Mouse (Mus musculus) cortical plate, adult 2 months (tissue): Measurements from ENCODE around the gene Znhit3. TPM values are rescaled to one million over a fixed set of nuclear protein-coding genes. Genes with fewer than 3 reads are reported as not detected.

ENCODE experiments used
- H3K27ac ChIP-seq: fragments of 200-500 bp; 2 replicates; pipeline ENCODE4 v1.5.1; 2012; ENCODE audit warnings: low read length, control low read depth, inconsistent platforms; ENCODE audit not compliant: insufficient read depth
- H3K4me1 ChIP-seq: fragments of 200-500 bp; 2 replicates; pipeline ENCODE4 v1.6.1; 2011; ENCODE audit warnings: low read length; ENCODE audit not compliant: control insufficient read depth, insufficient read depth
- H3K4me3 ChIP-seq: fragments of 200-500 bp; 2 replicates; pipeline ENCODE4 v1.5.1; 2011; ENCODE audit warnings: mild to moderate bottlenecking, low read length, control low read depth; ENCODE audit not compliant: insufficient read depth
- CTCF ChIP-seq: fragments of 200-500 bp; IDR thresholded peaks from 2 replicates; pipeline ENCODE4 v1.5.1; 2011; ENCODE audit warnings: mild to moderate bottlenecking, control low read depth, low read length; ENCODE audit not compliant: insufficient read depth; ENCODE audit errors: extremely low read depth
- POLR2A ChIP-seq: fragments of 200-500 bp; IDR thresholded peaks from 2 replicates; pipeline ENCODE4 v1.6.1; 2011; ENCODE audit warnings: mild to moderate bottlenecking, low read length, control low read depth; ENCODE audit not compliant: insufficient read depth; ENCODE audit errors: extremely low read depth
- polyA plus RNA-seq: library from polyadenylated mRNA; depleted of rRNA; stranded (reverse); fragments of >200 nt; gene quantifications from 2 replicates; pipeline ENCODE4 v1.2.3, GENCODE M21; 2012

Gene Znhit3
- polyA plus RNA-seq, 1 experiment = 47.6 TPM

GRCm38 (mm10) chr11:84957591-84958270 lies 41.6 kb upstream of the Znhit3 start, which contains the start of gene Car4:
Gene Car4 (plus strand): TSS chr11:84957786.
- H3K4me1 ChIP-seq = no peaks in the 10 kb centered on the region
- peak within 1 kb of the TSS; percentile 74 for H3K27ac ChIP-seq
- TF ChIP-seq CTCF = no peak
- TF ChIP-seq POLR2A = peak; percentile 76

GRCm38 (mm10) chr11:84957171-84957570 lies 41.0 kb upstream of the Znhit3 start:
- TF ChIP-seq POLR2A (no peak), CTCF (no peak)
- Histone ChIP-seq H3K27ac (no peak overlapping the region), H3K4me3 (peak overlapping the region; percentile 71), H3K4me1 (no peaks in the 10 kb centered on the region)

More at GRCm38 (mm10) chr11:84957591-84958270, 41.6 kb upstream of the Znhit3 start, which contains the start of gene Car4:
- H3K4me3 ChIP-seq = peak within 1 kb of the TSS; percentile 71

- Histone ChIP-seq H3K27ac (no peak overlapping the region), H3K4me3 (no peak overlapping the region), H3K4me1 (no peaks in the 10 kb centered on the region)
- TF ChIP-seq POLR2A = no peak
- TF ChIP-seq CTCF = no peak
Measured at GRCm38 (mm10) chr11:84956400-84956799, 40.2 kb upstream of the Znhit3 start.

DNA sequence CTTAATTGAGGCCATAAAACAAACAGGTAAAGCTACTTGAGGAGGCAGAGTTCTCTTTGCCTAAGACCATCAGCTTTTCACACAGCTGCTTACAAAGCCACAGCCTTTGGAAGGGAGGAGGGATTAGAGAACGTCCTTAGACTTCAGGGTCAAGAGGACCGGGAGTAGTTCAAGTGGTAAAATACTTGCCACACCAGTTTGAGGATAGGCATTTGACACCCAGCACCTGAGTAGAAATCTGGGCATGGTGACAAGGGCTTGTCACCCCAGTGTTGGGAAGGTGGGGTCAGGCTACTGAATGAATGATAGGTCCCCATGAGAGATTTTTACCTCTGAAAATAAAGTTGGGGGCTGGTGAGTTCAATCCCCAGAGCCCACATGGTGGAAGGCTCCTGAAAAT lies 36.4 kb upstream of the Znhit3 start:
- no peak overlapping the region for H3K27ac ChIP-seq
- H3K4me1 ChIP-seq = no peaks in the 10 kb centered on the region
- TF ChIP-seq CTCF (no peak), POLR2A (no peak)
- H3K4me3 ChIP-seq = no peak overlapping the region

GRCm38 (mm10) chr11:84948526-84948925 lies 32.4 kb upstream of the Znhit3 start:
- no peak overlapping the region for H3K27ac ChIP-seq
- no peak overlapping the region for H3K4me3 ChIP-seq
- no peak for TF ChIP-seq POLR2A
- no peak for TF ChIP-seq CTCF
- H3K4me1 ChIP-seq = peaks cover 1% of the 10 kb centered on the region; the same call in 1 of the 2 replicates

DNA sequence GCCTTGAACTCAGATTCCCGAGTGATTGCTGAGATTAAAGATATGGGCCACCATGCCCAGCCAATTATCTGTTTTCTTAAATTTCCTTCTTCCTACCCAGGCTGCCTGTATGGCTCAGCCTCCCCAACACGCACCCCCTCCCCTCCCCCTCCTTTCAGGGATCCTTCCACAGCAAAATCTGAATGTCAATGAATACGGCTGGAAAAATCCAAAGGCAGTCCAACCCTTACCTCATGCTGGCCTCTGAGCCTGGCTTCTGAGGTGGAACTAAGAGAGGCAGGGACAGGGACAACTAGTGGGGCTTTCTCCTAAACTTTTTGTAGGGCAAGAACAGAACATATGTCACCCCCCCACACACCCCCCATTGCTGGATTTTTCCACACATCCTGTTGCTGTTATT lies 31.9 kb upstream of the Znhit3 start:
- no peak for TF ChIP-seq CTCF
- TF ChIP-seq POLR2A = no peak
- Histone ChIP-seq H3K4me1 (peaks cover 1% of the 10 kb centered on the region; the same call in 1 of the 2 replicates), H3K27ac (no peak overlapping the region), H3K4me3 (no peak overlapping the region)

GRCm38 (mm10) chr11:84947206-84947605 lies 31.0 kb upstream of the Znhit3 start:
- no peak for TF ChIP-seq POLR2A
- TF ChIP-seq CTCF = no peak
- no peak overlapping the region for H3K27ac ChIP-seq
- H3K4me1 ChIP-seq = peaks cover 1% of the 10 kb centered on the region; the same call in 1 of the 2 replicates
- H3K4me3 ChIP-seq = no peak overlapping the region

GRCm38 (mm10) chr11:84945841-84946240 lies 29.7 kb upstream of the Znhit3 start:
- no peak for TF ChIP-seq CTCF
- TF ChIP-seq POLR2A = no peak
- Histone ChIP-seq H3K4me1 (peaks cover 1% of the 10 kb centered on the region; the same call in 1 of the 2 replicates), H3K4me3 (no peak overlapping the region), H3K27ac (no peak overlapping the region)

GRCm38 (mm10) chr11:84944639-84945435 lies 28.7 kb upstream of the Znhit3 start:
- Histone ChIP-seq H3K27ac (no peak overlapping the region), H3K4me1 (peaks cover 4% of the 10 kb centered on the region), H3K4me3 (no peak overlapping the region)
- TF ChIP-seq CTCF (no peak), POLR2A (no peak)
